20 mouse cellular contexts compared by ENCODE assay signal in the genomic region with DNA sequence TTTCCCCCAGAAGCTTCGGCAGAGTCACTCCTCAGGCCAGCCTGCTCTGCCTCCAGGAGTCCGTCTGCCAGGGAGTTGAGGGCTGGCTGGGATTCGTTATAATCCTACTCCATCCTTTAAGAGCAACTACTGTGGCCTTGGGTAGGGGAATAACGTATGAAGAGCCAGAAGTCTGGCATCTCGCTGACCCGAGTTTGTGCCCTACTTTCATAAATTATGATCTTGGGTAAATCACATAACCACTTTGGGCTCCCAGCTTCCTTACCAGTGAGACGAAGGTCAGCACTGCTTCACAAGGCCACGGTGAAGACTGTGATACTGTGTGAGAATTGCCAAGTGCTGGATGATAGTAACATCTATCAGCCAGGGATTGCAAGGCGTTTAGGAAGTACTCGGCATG. TPM values are rescaled to one million over a fixed set of nuclear protein-coding genes. Genes with fewer than 3 reads are reported as not detected.
"Had no signal": no experiment of that assay in that cellular context is flagged by ENCODE, and none has a peak within 500 bp of the region (broad histone marks: within the 10 kb centered on the region; RNA-seq: fewer than 3 reads in every experiment).

No protein-coding gene starts in this region.

- H3K4me1 ChIP-seq: lung, embryonic 15.5 days; megakaryocyte, embryonic 14.5 days; midbrain, embryonic 13.5 days; neural tube, embryonic 12.5 days had no signal

- H3K27ac ChIP-seq: lung, embryonic 15.5 days; macrophage; midbrain, embryonic 13.5 days; midbrain, embryonic 15.5 days; neural tube, embryonic 12.5 days; stomach, embryonic 15.5 days; stomach, postnatal 0 days had no signal

- H3K9ac ChIP-seq: lung, embryonic 15.5 days; midbrain, embryonic 13.5 days; midbrain, embryonic 15.5 days; neural tube, embryonic 12.5 days; stomach, embryonic 15.5 days had no signal

- H3K4me3 ChIP-seq: lung, embryonic 15.5 days; megakaryocyte, embryonic 14.5 days; midbrain, embryonic 13.5 days; midbrain, embryonic 15.5 days; neural tube, embryonic 12.5 days; stomach, embryonic 15.5 days had no signal

- H3K36me3 ChIP-seq: lung, embryonic 15.5 days; midbrain, embryonic 13.5 days; midbrain, embryonic 15.5 days; neural tube, embryonic 12.5 days; stomach, embryonic 15.5 days had no signal

- H3K27me3 ChIP-seq: midbrain, embryonic 15.5 days; neural tube, embryonic 12.5 days had no signal

- H3K9me3 ChIP-seq: lung, embryonic 15.5 days; megakaryocyte, embryonic 14.5 days; midbrain, embryonic 13.5 days; midbrain, embryonic 15.5 days; neural tube, embryonic 12.5 days; stomach, embryonic 15.5 days had no signal

- H3K4me2 ChIP-seq: lung, embryonic 15.5 days; midbrain, embryonic 11.5 days; midbrain, embryonic 13.5 days; midbrain, embryonic 15.5 days; neural tube, embryonic 12.5 days; stomach, embryonic 15.5 days had no signal

- DNase-seq: lung, adult 2 months; lung, postnatal 14 days; lung, postnatal 36 days; right cerebral cortex, postnatal 14 days; thymus, adult 2 months; thymus, postnatal 25 days; thymus, postnatal 4 days had no signal

- ATAC-seq: lung, postnatal 0 days; midbrain, embryonic 13.5 days; midbrain, embryonic 15.5 days had no signal

RNA-seq across cellular contexts. Expression of a gene that starts 59.4 kb away (rescaled TPM):
- total RNA-seq: megakaryocyte progenitor cell, adult 5-6 weeks; monocyte, adult 5-6 weeks; neutrophil, adult 5-6 weeks had no signal
